Mouse (Mus musculus) lung, postnatal 0 days (tissue): Measurements from ENCODE around the gene Rptor.

Experiments
- CTCF ChIP-seq: IDR thresholded peaks from 2 replicates; pipeline ENCODE4 v1.5.1; 2016; ENCODE audit warnings: antibody characterized with exemption, mild to moderate bottlenecking
- EP300 ChIP-seq: IDR thresholded peaks from 2 replicates; pipeline ENCODE4 v1.6.1; 2016; ENCODE audit warnings: antibody characterized with exemption, mild to moderate bottlenecking, control low read depth

DNA sequence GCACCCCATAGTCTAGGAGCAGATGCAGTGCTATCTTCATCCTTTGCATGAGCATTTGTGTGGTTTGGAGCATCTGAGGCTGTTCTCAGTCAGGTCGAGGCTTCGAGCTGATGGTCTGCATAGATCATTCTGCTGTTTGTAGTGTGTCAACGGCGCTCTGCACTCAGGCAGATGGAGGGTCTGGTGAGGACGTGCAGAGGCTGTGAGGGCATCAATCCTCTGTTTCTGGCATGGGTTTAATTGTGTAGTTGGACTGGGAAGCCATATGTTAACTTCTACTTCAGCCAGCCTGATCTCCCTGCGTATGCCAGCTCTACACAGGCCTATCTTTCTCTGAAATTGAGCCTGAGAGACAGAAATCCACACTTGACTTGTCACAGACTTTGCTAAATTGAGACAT lies 23.2 kb downstream of the Rptor start:
- no peak for TF ChIP-seq EP300
- TF ChIP-seq CTCF, result no peak
